Mouse (Mus musculus) small intestine, adult 2 months (tissue): Measurements from ENCODE around the gene Ablim1.

Experiments used
- CTCF ChIP-seq: fragments of 200-500 bp; IDR thresholded peaks from 2 replicates; pipeline ENCODE4 v1.5.1; 2012; ENCODE audit warnings: low read depth, mild to moderate bottlenecking, control low read depth, inconsistent platforms, low read length, moderate library complexity, mixed read lengths; ENCODE audit not compliant: insufficient replicate concordance, insufficient read length; ENCODE audit errors: extremely low read depth
- POLR2A ChIP-seq: fragments of 200-500 bp; IDR thresholded peaks from 2 replicates; pipeline ENCODE4 v1.6.1; 2012; ENCODE audit warnings: low read depth, mild to moderate bottlenecking, control low read depth, inconsistent platforms, low read length, moderate library complexity

- TF ChIP-seq CTCF (no peak), POLR2A (no peak)
These were observed 370 bp upstream of the Ablim1 start for GRCm38 (mm10) chr19:57315013-57315565.
